Mouse (Mus musculus) testis, adult 2 months (tissue): ENCODE data around the gene Tstd2. TPM values are rescaled to one million over a fixed set of nuclear protein-coding genes. Genes with fewer than 3 reads are reported as not detected.

Experiments used
- H3K27ac ChIP-seq: fragments of 200-500 bp; 2 replicates; pipeline ENCODE4 v1.5.1; 2012; ENCODE audit warnings: low read depth, low read length; ENCODE audit not compliant: control insufficient read depth, insufficient read depth
- H3K27me3 ChIP-seq: fragments of 200-500 bp; 2 replicates; pipeline ENCODE4 v1.6.1; 2012; ENCODE audit warnings: mild to moderate bottlenecking, low read length, moderate library complexity; ENCODE audit not compliant: control insufficient read depth, insufficient read depth
- H3K36me3 ChIP-seq: fragments of 200-500 bp; 2 replicates; pipeline ENCODE4 v1.6.1; 2012; ENCODE audit warnings: mild to moderate bottlenecking, low read length; ENCODE audit not compliant: control insufficient read depth, insufficient read depth
- H3K4me1 ChIP-seq: fragments of 200-500 bp; 2 replicates; pipeline ENCODE4 v1.6.1; 2012; ENCODE audit warnings: low read length; ENCODE audit not compliant: control insufficient read depth, insufficient read depth
- H3K4me3 ChIP-seq: fragments of 200-500 bp; 2 replicates; pipeline ENCODE4 v1.5.1; 2012; ENCODE audit warnings: low read depth, mild to moderate bottlenecking, low read length, moderate library complexity, mixed read lengths; ENCODE audit not compliant: control insufficient read depth
- CTCF ChIP-seq: fragments of 200-500 bp; IDR thresholded peaks from 2 replicates; pipeline ENCODE4 v1.5.1; 2012; ENCODE audit warnings: low read depth, mild to moderate bottlenecking, inconsistent platforms, low read length, moderate library complexity; ENCODE audit not compliant: control insufficient read depth, insufficient read depth, insufficient replicate concordance
- POLR2A ChIP-seq: fragments of 200-500 bp; IDR thresholded peaks from 2 replicates; pipeline ENCODE4 v1.6.1; 2012; ENCODE audit warnings: low read depth, mild to moderate bottlenecking, inconsistent platforms, low read length, moderate library complexity; ENCODE audit not compliant: control insufficient read depth
- polyA plus RNA-seq: library from polyadenylated mRNA; depleted of rRNA; stranded (reverse); fragments of >200 nt; gene quantifications from 2 replicates; pipeline ENCODE4 v1.2.3, GENCODE M21; 2012

Gene Tstd2
- polyA plus RNA-seq, 1 experiment, result 7.9 TPM

- Histone ChIP-seq H3K27me3 (no peaks in the 10 kb centered on the region), H3K36me3 (no peaks in the 10 kb centered on the region), H3K4me3 (no peak overlapping the region), H3K4me1 (no peaks in the 10 kb centered on the region; the same call in 1 of the 2 replicates), H3K27ac (0 out of 2 replicates have a peak overlapping the region, but pooled peaks have one; percentile 19)
- no peak for TF ChIP-seq CTCF
- TF ChIP-seq POLR2A, result no peak
Measured at GRCm38 (mm10) chr4:46084416-46085172, 53.9 kb downstream of the Tstd2 start.

GRCm38 (mm10) chr4:46082555-46082954 is 55.9 kb downstream of the Tstd2 start:
- Histone ChIP-seq H3K36me3 (no peaks in the 10 kb centered on the region), H3K4me1 (no peaks in the 10 kb centered on the region; the same call in 1 of the 2 replicates), H3K4me3 (no peak overlapping the region), H3K27ac (no peak overlapping the region), H3K27me3 (no peaks in the 10 kb centered on the region)
- TF ChIP-seq POLR2A (no peak), CTCF (no peak)

- no peak overlapping the region for H3K27ac ChIP-seq
- TF ChIP-seq POLR2A (no peak), CTCF (no peak)
- no peaks in the 10 kb centered on the region for H3K36me3 ChIP-seq
- H3K27me3 ChIP-seq, result no peaks in the 10 kb centered on the region
- no peak overlapping the region for H3K4me3 ChIP-seq
- no peaks in the 10 kb centered on the region; the same call in 1 of the 2 replicates for H3K4me1 ChIP-seq
Measured at GRCm38 (mm10) chr4:46080261-46080660, 58.2 kb downstream of the Tstd2 start.

- peak overlapping the region; percentile 82 for H3K4me3 ChIP-seq
- no peaks in the 10 kb centered on the region for H3K27me3 ChIP-seq
- TF ChIP-seq POLR2A (peak; percentile 20; the same call in 1 of the 2 replicates), CTCF (no peak)
- no peaks in the 10 kb centered on the region for H3K4me1 ChIP-seq
- no peaks in the 10 kb centered on the region for H3K36me3 ChIP-seq
- H3K27ac ChIP-seq, result peak overlapping the region; percentile 39
Measured at GRCm38 (mm10) chr4:46076892-46077291, 61.6 kb downstream of the Tstd2 start.

- H3K4me3 ChIP-seq, result peak overlapping the region; percentile 27; the same call in 1 of the 2 replicates
- H3K36me3 ChIP-seq, result no peaks in the 10 kb centered on the region
- no peaks in the 10 kb centered on the region for H3K27me3 ChIP-seq
- no peaks in the 10 kb centered on the region for H3K4me1 ChIP-seq
- no peak overlapping the region for H3K27ac ChIP-seq
- TF ChIP-seq CTCF (no peak), POLR2A (no peak)
Measured at GRCm38 (mm10) chr4:46075664-46076063, 62.8 kb downstream of the Tstd2 start.

GRCm38 (mm10) chr4:46073736-46074135 is 64.8 kb downstream of the Tstd2 start:
- H3K4me3 ChIP-seq, result no peak overlapping the region
- TF ChIP-seq POLR2A, result no peak
- TF ChIP-seq CTCF, result no peak
- H3K27ac ChIP-seq, result no peak overlapping the region
- H3K27me3 ChIP-seq, result no peaks in the 10 kb centered on the region
- no peaks in the 10 kb centered on the region for H3K4me1 ChIP-seq
- H3K36me3 ChIP-seq, result no peaks in the 10 kb centered on the region

- no peaks in the 10 kb centered on the region for H3K4me1 ChIP-seq
- H3K27me3 ChIP-seq, result no peaks in the 10 kb centered on the region
Measured at GRCm38 (mm10) chr4:46072631-46073030, 65.9 kb downstream of the Tstd2 start.

More at GRCm38 (mm10) chr4:46072631-46073030, 65.9 kb downstream of the Tstd2 start:
- H3K36me3 ChIP-seq, result no peaks in the 10 kb centered on the region
- TF ChIP-seq POLR2A (no peak), CTCF (no peak)
- no peak overlapping the region for H3K4me3 ChIP-seq
- no peak overlapping the region for H3K27ac ChIP-seq
